Mouse (Mus musculus) kidney, adult 2 months (tissue): Measurements from ENCODE around the gene Heatr6. TPM values are rescaled to one million over a fixed set of nuclear protein-coding genes. Genes with fewer than 3 reads are reported as not detected.

Experiments used
- DNase-seq: peaks from one replicate; pipeline ENCODE4 v3.0.0; 2021
- H3K27ac ChIP-seq: fragments of 200-500 bp; 2 replicates; pipeline ENCODE4 v1.5.1; 2012; ENCODE audit warnings: low read depth, low read length, control low read depth, inconsistent platforms; ENCODE audit not compliant: insufficient read depth
- H3K27me3 ChIP-seq: fragments of 200-500 bp; replicated peaks from 2 replicates; pipeline ENCODE4 v1.6.1; 2012; ENCODE audit warnings: mild to moderate bottlenecking, moderate library complexity, low read length, inconsistent platforms; ENCODE audit not compliant: control insufficient read depth, insufficient read depth
- H3K36me3 ChIP-seq: fragments of 200-500 bp; 2 replicates; pipeline ENCODE4 v1.6.1; 2012; ENCODE audit warnings: mild to moderate bottlenecking, moderate library complexity, low read length, inconsistent platforms; ENCODE audit not compliant: control insufficient read depth, insufficient read depth
- H3K4me1 ChIP-seq: fragments of 200-500 bp; 2 replicates; pipeline ENCODE4 v1.6.1; 2011; ENCODE audit warnings: low read length; ENCODE audit not compliant: control insufficient read depth, insufficient read depth
- H3K4me3 ChIP-seq: fragments of 200-500 bp; 2 replicates; pipeline ENCODE4 v1.5.1; 2011; ENCODE audit warnings: mild to moderate bottlenecking, low read depth, low read length, control low read depth; ENCODE audit not compliant: insufficient read depth
- CTCF ChIP-seq: fragments of 200-500 bp; conservative IDR thresholded peaks from 2 replicates; pipeline ENCODE4 v1.5.1; 2011; ENCODE audit warnings: low read depth, mild to moderate bottlenecking, control low read depth, low read length, moderate library complexity, mixed read lengths; ENCODE audit not compliant: insufficient read depth, insufficient read length
- POLR2A ChIP-seq: fragments of 200-500 bp; IDR thresholded peaks from one replicate; pipeline ENCODE4 v1.6.1; 2011; ENCODE audit warnings: low read depth, low read length, control low read depth
- WGBS: fragments of 180-500 bp; shearing (Covaris S2); methylation state at CpG from one replicate; pipeline ENCODE4 v1.1.7; 2018; 5-methylcytosine and 5-hydroxymethylcytosine counted together
- polyA plus RNA-seq: library from polyadenylated mRNA; depleted of rRNA; stranded (reverse); fragments of >200 nt; gene quantifications from 2 replicates; pipeline ENCODE4 v1.2.3, GENCODE M21; 2012

Gene Heatr6
- polyA plus RNA-seq, 1 experiment = 10.9 TPM

GRCm38 (mm10) chr11:83799871-83800430, 46.5 kb downstream of the Heatr6 start:
- Histone ChIP-seq H3K36me3 (no peaks in the 10 kb centered on the region), H3K27me3 (no peaks in the 10 kb centered on the region), H3K4me1 (peaks cover 27% of the 10 kb centered on the region), H3K4me3 (no peak overlapping the region), H3K27ac (peak overlapping the region; percentile 93)
- WGBS = 53% methylated on average over 12 of the region's 12 CpGs
- TF ChIP-seq POLR2A (no peak), CTCF (no peak)
- DNase-seq = peak; percentile 90

- no peaks in the 10 kb centered on the region for H3K36me3 ChIP-seq
- H3K27me3 ChIP-seq = no peaks in the 10 kb centered on the region
- peak; percentile 81 for DNase-seq
- WGBS = 57% methylated on average over 8 of the region's 8 CpGs
- peaks cover 17% of the 10 kb centered on the region; the same call in 1 of the 2 replicates for H3K4me1 ChIP-seq
- TF ChIP-seq POLR2A (no peak), CTCF (0 out of 2 replicates have a peak, but pooled peaks have one; percentile 27)
- no peak overlapping the region for H3K4me3 ChIP-seq
- no peak overlapping the region for H3K27ac ChIP-seq
Observed at GRCm38 (mm10) chr11:83802166-83802565, 48.7 kb downstream of the Heatr6 start.

DNA sequence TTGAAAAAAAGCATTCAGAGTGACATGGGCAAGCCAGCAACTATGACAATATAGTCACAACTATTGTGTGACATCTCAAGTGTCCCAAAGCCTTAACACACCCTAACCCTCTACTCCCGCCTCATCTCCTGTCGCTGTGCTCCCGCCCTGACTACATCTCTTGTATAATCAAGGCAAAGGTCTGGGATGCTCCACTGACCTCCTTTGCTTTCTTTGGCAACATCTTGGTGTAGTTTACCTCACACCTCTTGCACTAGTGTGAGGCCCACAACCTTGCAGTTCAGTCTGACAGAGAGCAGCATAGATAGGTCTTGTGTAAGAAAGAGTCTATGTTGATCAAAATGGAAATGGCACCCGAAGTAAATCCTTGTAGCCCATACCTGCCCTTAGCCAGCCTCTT, 49.1 kb downstream of the Heatr6 start:
- H3K4me3 ChIP-seq = no peak overlapping the region
- no peak for TF ChIP-seq POLR2A
- no peak for TF ChIP-seq CTCF
- H3K4me1 ChIP-seq = peaks cover 15% of the 10 kb centered on the region; the same call in 1 of the 2 replicates
- no peak overlapping the region for H3K27ac ChIP-seq
- H3K36me3 ChIP-seq = no peaks in the 10 kb centered on the region
- H3K27me3 ChIP-seq = no peaks in the 10 kb centered on the region
- 68% methylated on average over 4 of the region's 4 CpGs for WGBS
- peak; percentile 72 for DNase-seq

DNA sequence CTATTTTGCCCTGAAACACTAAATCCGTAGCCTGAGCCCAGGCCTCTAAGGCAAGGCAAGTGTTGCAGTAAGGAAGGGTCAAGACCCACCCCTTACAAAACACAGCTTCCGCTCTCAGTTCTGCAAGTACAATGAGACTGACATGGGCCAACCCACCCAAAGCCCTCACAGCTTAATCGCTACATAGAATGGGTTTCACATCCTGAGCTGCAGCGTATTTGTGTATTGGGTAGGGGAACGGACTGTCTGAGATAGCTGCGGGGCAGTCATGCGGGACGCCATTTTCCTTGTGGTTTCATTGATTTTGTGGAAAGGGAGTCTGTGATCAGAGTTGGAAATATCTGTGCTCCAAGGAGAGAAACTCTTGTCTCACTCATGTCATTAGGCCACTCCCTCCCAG, 56.9 kb downstream of the Heatr6 start:
- peaks cover 4% of the 10 kb centered on the region; the same call in 1 of the 2 replicates for H3K4me1 ChIP-seq
- no peaks in the 10 kb centered on the region for H3K27me3 ChIP-seq
- no peak overlapping the region for H3K4me3 ChIP-seq
- H3K36me3 ChIP-seq = no peaks in the 10 kb centered on the region
- H3K27ac ChIP-seq = no peak overlapping the region
- WGBS = 59% methylated on average over 8 of the region's 8 CpGs
- DNase-seq = no peak
- TF ChIP-seq CTCF = no peak

- TF ChIP-seq POLR2A (no peak), CTCF (no peak)
- Histone ChIP-seq H3K4me3 (no peak overlapping the region), H3K4me1 (peaks cover 28% of the 10 kb centered on the region), H3K27me3 (no peaks in the 10 kb centered on the region), H3K27ac (peak overlapping the region; percentile 49), H3K36me3 (no peaks in the 10 kb centered on the region)
- DNase-seq = peak; percentile 86
- WGBS = 32% methylated on average over 5 of the region's 5 CpGs
Observed at GRCm38 (mm10) chr11:83815191-83815590, 61.7 kb downstream of the Heatr6 start.

DNA sequence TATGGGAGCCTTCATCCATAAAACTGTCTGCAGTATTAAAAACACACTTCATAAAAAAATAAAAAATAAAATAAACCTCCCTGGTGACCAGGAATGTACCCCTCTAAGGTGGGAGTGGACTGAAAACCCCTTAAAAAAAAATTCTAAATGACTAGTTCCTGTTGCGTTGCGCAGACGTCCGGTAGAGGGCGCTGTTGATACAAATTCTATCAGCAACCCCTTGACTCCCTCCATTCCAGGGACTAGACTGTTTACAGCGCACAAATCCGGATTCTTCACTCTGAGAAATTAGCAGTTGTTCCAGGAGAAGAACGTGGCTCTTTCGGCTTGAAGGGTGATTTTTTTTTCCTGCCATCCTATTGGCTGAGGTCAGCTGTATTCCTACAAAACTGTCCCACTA, 62.1 kb downstream of the Heatr6 start:
- TF ChIP-seq POLR2A = no peak
- peak; percentile 79 for TF ChIP-seq CTCF
- Histone ChIP-seq H3K36me3 (no peaks in the 10 kb centered on the region), H3K27ac (peak overlapping the region; percentile 99), H3K4me1 (peaks cover 31% of the 10 kb centered on the region), H3K4me3 (no peak overlapping the region), H3K27me3 (no peaks in the 10 kb centered on the region)
- DNase-seq = peak; percentile 89
- WGBS = 6% methylated on average over 9 of the region's 9 CpGs

GRCm38 (mm10) chr11:83817048-83817447, 63.6 kb downstream of the Heatr6 start:
- no peaks in the 10 kb centered on the region for H3K27me3 ChIP-seq
- TF ChIP-seq CTCF (no peak), POLR2A (peak; percentile 41)
- peak overlapping the region; percentile 43 for H3K4me3 ChIP-seq
- peaks cover 31% of the 10 kb centered on the region for H3K4me1 ChIP-seq
- peak overlapping the region; percentile 99 for H3K27ac ChIP-seq
- no peaks in the 10 kb centered on the region for H3K36me3 ChIP-seq
- DNase-seq = peak; percentile 85
- WGBS = 30% methylated on average over 6 of the region's 6 CpGs

- Histone ChIP-seq H3K4me3 (no peak overlapping the region), H3K27ac (peak overlapping the region; percentile 99), H3K4me1 (peaks cover 36% of the 10 kb centered on the region), H3K36me3 (no peaks in the 10 kb centered on the region), H3K27me3 (no peaks in the 10 kb centered on the region)
- peak; percentile 63 for DNase-seq
- WGBS = 36% methylated on average over 4 of the region's 4 CpGs
- TF ChIP-seq POLR2A (no peak), CTCF (no peak)
Observed at GRCm38 (mm10) chr11:83817994-83818393, 64.5 kb downstream of the Heatr6 start.
